Mouse (Mus musculus): ENCODE measurements at regions not wholly inside any gene's neighbourhood (a gene's known extent, or its start where the extent isn't known, plus 50 kb on each side); places are given as distances from the start of the nearest gene placed in this dataset.
"Not testable (repeated sequence)": the region's sequence is repeated elsewhere in the genome, so short reads cannot be mapped to it uniquely, and the experiment has no call there.

DNA sequence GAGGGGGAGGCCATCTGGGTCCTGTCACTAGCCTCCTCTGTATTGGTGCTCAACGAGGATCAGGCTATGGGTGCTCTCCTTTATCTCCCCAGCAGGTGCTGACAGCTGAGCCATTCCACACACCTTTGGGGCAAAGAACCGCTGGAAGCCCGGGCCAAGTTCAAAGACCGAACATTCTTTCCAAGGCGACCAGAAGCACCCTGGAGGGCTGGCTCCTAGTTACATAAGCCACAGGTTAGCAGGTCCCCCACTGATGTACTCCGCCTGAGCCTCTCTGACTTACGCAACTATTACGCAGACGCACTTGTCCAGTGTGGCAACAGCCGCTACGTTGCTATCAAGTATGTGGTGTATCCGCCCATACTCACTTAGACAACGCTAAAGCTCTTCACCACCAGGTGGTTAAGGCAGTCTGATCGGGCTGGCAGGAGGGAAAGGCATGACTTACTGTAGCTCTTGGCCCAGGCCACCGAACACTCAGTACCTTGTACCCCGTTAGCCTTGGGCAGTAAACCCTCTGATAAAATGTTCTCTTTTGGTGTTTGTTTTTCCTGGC is 69.2 kb downstream of the Gm33543 start:
- DNase-seq (ENCODE audit: low spot score in 2 of 2), result no peak

DNA sequence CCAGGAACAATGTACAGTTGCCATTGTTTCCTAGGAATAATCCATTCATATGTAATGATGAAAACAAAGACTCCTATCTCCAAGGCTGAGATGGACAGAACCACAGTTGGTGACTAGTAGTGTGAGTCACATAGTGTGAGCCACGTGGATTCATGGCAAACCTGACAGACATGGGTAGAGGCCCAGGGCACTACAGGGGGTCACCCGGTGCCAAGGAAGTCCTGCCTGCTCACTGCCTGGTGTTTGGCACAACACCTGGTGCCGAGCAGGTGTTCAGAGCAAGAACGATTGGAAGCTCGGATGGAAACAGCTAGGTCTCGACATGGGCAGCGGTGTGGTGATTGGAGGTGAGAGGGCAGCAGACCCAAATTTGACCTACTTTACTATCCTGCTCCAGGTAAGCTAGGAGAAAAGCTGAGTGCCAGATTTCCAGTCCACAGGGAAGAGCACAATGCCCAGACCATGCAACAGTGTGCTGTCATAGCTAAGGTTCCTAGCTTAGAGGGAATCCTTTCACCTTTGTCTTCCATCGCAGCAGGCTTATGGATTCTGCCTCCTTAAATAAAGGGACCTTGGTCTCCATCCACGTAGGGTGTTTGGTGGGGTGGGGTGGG is 69.8 kb downstream of the Gm33543 start:
- DNase-seq (ENCODE audit: low spot score in 2 of 2), result no peak

DNA sequence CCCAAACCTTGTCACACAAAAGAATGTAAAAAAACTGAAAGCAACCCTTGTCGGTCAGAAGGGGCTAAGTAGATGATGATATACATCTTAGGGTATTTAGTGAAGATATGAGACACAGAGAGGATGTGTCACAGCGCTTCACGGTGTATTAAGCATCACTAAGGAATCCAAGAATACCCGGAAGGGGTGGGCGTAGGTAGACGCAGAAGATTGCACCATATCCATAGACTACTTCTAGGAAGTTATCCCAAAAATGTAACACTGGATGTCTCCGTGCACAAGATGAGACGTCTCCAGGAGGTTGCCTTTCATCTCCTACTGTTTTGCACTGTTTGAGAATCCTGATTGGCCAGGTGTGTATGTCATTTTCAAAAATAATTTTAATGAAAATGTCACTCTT is 73.8 kb downstream of the Gm33543 start:
- DNase-seq (ENCODE audit: low spot score in 2 of 2), result no peak

DNA sequence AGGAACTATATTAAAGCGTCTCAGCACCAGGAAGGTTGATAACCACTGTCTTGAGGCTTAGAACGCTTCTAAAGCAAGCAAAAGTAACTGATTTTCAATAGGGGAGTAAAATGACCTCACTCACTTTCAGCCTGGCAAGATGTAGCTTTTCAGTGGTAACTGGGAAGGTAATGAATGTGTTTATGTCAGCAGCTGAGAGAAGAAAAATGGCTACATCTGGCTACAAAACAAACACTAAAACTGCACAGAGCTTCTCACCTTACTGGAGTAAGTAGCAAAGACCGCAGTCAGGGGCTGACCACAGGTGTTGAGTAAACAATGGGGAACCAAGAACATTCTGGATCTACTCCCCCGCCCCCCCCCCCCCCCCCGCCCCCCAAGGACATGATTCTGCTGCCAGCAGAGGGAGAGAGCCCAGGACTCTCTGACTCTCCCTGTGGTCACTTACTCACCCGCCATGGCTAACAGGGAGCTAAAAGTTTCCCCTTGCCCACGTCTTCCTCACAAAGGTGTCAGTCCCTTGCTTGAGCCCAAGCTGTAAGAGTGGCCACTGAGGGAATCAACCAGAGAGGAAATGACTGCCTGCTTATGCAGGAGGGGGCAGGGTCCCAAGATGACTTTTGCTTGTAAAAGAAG is 75.1 kb downstream of the Gm33543 start:
- DNase-seq (ENCODE audit: low spot score in 2 of 2), result no peak

DNA sequence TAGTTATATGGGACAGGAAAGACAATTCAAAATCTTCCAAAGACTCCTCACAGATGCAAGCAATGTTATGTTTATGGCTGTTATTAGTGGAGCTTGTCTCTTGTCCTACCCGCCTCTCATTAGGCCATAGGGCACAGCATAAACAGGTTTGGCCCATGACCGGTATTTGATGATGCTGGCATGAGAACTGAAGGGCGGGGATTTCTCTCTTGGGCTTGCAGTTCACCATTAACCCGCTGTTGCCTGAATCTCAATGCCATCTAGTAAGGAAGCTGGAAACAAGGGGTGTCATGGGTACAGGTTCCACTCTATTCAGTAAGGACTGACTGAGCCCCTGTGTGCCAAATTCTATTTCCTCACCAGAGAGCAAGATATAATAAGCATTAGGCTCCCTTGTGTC is 78.6 kb downstream of the Gm33543 start:
- DNase-seq (ENCODE audit: low spot score in 2 of 2), result no peak

DNA sequence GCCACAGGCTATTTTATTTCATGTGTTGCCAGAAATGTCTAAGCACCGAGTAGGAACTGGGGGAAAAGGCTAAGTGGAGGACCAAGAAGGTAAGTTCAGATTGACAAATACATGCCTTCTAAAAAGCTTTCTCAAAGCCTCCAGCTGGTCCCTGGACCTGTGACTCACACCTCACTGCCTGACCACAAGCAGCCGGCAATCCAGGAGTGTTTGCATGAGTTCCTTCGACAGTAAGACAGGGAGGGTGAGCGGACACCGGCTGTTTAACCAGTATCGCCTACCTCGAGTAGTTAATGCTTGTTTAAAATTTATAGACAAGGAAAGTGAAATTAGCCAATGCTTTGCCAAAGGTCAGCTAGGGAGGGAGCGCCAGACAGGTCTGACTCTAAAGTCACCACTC is 80.1 kb downstream of the Gm33543 start:
- no peak for DNase-seq (ENCODE audit: low spot score in 2 of 2)

DNA sequence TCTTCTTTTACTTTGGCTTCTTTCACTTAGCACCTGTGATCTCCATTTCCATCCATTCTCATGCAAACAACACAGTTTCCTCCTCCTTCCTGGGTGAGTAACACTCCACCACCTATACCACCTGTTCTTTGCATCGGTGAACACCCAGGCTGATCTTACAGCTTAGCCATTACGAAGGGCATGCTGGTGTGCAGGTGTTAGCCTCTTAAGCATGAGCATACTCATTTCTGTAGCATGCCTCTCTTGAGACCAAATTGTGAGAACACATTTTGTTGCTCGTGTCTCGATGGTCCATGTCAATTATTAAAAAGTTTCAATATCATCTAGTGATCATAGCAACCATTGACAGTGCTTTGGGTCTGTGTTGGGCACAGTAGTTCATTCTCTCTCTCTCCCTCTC is 80.8 kb downstream of the Gm33543 start:
- no peak for DNase-seq (ENCODE audit: low spot score in 2 of 2)

DNA sequence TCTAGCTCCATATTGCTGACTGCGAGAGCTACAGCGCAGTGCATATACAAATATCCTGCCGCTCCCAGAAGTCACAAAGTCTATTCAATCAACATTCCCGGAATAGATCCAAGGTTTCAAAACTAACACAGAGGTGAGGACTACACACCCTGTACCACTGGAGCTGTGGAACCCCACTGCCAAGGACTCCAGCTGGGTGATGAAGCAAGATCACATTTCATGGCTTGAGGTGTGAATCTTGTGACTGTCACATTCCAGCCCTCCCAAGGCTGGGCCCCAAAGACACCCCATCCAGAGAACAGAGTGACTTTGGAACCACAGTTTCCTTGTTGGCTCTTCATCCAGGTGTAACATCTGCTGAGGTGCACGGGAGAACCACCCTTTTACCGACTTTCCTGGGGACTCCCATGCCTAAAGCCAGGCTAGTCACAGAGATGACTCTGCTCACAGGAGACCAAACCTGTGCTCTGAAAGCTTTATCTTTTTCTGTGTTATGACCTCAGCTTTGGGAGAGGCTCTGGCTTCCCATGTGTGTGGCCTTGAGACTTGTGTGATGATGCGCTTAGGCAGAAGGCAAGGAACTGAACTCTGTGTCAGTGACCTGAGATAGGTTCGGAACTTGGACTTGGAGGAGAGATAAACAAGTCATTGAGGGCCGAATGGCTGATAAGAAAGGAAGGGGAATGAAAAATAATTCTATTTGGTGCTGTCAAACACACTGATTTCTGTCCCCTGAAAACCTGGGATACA is 82.4 kb downstream of the Gm33543 start:
- DNase-seq (ENCODE audit: low spot score in 2 of 2), result no peak

DNA sequence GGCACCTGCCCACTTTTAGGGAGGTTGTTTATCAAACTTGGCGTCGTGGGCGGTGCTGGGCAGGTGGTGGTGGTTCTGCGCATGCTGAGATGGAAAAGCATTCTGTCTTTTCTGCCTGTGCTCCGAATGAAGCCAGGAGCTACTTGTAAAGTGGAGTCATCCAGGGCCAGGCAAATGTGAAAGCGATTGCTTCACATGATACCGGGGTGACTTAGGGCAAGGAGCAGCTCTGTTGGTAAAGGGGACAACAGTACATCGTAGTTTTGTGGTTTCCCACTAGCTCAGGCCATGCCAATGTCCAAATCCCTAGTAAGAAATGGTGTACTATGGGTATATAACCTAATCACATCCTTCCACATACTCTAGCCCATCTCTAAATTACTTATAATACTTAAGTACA is 84.5 kb downstream of the Gm33543 start:
- DNase-seq (ENCODE audit: low spot score in 2 of 2), result no peak

DNA sequence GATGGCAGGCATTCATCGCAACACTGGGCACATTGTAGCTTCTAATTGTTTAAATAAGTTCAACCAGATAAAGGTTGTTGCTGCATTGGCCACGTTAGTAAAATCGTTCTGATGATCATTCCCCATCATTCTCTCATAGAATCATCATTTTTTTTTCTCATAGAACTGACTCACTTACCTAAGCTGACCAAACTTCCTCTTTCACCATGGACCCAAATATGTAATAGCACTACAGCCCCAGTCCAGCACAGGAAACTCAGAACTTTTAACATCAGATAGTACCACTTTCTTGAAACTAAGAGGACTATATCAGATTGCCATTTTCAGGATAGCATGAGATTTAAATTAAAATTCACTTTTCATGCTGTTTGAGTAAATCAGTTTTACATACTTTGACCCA is 82.2 kb upstream of the Anapc15-ps start:
- no peak for DNase-seq (ENCODE audit: low spot score in 2 of 2)

DNA sequence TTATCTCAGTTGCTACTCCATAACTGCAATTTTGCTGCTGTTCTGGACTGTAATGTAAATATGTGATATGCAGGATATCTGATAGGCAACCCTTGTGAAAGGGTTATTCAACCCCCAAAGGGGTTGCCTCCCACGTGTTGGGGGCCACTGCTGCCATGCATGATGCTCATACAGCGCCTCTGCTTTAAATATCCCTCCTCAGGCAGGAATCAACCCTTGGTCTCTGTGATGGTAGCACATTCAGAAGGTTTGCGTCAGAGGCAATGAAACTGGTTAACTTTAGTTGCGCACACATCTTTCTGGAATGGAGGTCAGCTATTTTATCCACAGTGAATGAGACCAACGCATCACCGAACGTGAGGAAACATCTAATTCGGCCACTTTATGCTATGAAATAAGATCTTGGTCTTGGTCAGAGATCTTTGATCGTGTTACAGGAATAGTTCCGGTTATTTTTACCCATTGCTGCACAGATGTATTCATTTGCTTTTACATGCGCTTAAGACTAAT is 80.2 kb upstream of the Anapc15-ps start:
- DNase-seq (ENCODE audit: low spot score in 2 of 2), result no peak

DNA sequence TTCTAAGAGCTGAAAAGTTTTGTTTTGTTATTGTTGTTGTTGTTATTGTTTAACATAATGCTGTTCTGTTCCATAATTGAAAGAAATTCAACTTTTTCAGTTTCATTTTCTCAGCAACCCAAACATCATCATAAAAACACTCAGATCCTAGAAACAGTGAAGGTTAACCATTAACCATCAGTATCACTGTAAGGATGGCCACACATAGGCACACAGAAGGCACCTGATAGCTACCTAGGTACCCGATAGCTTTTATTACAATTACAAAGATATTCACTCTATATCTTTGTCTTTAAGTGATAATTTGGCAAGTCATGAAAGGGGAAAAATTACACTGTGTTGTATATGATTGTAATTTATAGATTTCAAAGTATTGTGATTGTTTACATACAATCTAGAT is 75.1 kb upstream of the Anapc15-ps start:
- no peak for DNase-seq (ENCODE audit: low spot score in 2 of 2)

DNA sequence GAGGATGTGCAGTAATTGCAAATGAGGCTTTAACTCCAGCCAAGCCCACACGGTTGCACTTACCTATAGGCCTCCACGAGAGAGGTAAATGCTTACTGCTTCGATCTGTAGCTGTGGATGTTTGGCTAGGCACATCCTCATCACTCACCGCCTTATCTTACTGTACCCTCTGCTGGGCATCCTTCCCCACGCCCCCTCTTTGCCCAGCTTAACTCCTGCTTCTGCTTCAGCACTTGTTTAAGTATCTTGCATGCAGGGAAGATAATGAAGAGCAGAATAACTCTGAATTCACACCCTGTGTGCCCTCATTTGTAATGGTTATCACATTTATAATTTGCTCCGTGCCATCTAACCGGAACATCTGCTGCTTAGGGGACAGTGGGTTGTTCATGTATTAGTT is 74.7 kb upstream of the Anapc15-ps start:
- no peak for DNase-seq (ENCODE audit: low spot score in 2 of 2)

DNA sequence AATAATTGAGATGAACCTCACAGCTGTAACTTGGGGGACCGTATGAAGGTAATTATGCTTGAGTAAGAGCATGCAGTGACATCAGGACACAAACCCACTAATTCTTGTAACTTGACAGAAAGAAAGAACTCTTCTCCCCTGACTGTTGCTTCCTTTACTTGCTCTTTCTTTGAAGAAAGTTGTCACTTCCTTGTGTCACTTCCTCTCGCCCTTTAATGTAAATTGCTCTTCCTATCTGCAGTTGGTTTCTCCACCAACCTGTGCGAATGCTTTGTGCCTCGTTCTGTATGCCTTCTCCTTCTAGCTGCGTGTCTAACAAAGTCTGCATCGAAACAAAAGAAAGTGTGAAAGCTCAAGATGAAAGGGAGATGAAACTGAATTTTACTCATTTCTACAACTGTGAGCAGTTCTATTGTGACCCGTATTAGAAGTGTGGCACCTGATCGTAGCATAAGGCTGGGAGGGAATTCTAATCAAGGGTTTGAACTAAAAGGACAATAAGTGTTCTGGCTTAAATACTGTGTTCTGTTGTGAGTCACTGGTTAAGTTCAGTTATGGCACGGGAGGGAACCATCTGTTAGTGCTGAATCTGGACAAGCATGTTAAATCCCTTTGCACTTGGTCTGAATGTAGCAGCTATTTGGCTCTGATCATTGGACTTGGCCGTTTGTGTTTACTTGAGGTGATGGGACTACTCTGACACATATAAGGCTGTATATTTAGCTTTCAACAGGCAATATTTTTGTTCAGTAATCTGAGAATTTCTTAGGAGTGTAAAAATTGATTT is 72.8 kb upstream of the Anapc15-ps start:
- no peak for DNase-seq (ENCODE audit: low spot score in 2 of 2)

DNA sequence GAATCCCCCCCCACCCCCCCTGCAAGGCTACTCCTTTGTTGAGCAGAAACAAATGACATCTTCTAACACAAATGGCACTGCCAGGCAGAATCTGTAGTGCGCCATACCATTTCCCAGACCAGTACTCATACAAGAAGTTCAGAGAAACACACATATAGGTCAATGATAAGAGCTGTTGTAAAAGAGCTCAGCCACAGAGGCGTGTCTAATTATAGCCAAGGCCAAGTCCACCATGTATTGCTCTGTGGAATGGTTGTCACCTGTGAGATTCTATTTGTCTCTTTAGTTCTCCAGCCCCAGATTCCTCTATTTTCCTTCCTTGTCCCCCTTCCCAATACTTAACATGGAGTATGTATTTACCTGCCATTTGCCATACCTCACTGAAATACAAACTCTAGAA is 72.0 kb upstream of the Anapc15-ps start:
- no peak for DNase-seq (ENCODE audit: low spot score in 2 of 2)

DNA sequence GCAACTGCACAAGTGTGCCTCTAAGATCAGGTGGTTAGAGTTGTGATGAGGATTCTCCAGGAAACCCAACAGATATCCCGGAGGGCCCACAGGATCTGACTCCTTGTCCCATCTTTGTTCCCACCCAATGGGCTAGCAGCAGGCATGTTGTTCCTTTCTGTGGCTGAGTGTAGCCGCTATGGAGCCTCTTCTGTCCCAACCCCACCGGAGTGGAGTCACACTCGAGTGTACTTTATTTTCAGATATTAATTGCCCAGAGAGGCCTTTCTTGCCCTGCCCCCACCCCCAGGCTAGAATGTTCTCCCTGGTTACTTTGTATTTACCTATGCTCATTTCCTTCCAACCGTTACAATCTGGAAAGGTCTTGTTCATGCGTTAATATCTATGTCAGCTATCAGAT is 70.4 kb upstream of the Anapc15-ps start:
- no peak for DNase-seq (ENCODE audit: low spot score in 2 of 2)

DNA sequence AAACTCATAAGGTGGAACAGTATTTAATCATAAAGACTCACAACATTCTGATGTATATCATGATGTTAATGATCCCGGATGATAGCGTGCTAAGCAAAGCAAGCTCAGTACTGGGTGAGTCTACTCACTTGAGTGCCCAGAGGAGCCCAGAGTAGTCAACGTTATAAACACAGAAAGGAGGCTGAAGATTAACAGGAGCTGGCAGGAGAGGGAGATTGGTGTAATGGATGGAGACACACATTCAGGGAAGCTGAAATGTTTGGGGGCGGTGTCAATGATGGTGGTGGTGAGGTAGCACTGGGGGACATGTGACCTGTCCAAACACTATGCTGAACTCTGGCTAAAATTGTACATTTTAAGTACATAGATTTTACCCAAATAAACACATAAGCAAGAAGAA is 66.2 kb upstream of the Anapc15-ps start:
- no peak for DNase-seq (ENCODE audit: low spot score in 2 of 2)

DNA sequence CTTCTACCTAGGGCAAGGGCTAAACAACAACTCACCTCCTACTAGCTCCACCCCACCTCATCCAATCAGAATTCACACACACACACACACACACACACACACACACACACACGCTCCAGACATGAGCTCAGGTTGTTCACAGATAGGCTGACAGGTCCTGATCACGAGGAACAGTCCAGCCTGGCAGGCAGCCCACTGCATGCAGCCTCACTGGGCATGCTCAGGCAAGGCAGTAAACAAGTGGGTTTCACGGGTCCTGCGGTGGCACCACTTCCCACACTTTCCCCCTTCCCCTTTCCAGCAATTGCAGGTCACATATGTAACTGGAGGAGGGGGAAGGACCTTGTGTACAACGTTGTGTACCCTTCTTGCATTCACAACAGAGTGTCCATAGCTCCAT is 63.5 kb upstream of the Anapc15-ps start:
- DNase-seq (ENCODE audit: low spot score in 2 of 2), result not testable (repeated sequence)

DNA sequence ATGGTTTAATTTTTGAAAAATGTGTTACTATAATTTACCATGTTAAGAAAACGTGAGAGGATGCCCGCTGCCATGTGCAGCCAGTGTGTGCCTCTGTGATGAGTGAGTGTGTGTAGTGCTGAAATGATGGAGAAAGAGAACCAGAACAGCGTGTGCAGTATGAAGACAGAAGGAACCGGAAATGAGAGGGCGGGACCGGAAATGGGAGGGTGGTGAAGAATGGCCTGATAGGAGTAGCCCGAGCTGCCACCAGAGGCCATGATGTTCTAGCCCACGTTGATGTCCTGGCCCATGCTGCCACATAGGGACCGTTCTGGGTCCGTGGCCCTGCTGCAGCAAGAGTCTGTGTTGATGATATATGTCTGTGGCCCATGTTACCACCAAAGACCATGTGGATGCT is 57.8 kb upstream of the Anapc15-ps start:
- no peak for DNase-seq (ENCODE audit: low spot score in 2 of 2)

DNA sequence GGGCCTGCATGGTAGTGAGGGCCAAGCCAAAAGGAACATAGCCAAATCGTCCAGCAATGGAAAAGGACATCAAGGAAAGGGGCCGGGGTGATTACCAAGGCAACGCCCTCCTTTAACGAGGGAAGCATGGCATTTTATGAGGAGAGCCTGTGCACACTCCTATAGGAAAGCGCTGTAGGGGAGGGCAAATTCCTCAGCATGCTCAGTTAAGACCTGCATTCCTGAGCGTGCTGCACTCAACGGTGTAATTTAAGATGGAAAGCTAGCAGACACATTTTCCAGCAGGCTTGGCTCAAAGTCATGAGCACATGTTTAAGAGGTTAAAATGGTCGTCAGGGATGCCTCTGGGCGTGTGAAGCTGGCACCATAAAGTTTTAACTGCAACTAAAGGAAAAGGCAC is 56.6 kb upstream of the Anapc15-ps start:
- DNase-seq (ENCODE audit: low spot score in 2 of 2), result no peak

DNA sequence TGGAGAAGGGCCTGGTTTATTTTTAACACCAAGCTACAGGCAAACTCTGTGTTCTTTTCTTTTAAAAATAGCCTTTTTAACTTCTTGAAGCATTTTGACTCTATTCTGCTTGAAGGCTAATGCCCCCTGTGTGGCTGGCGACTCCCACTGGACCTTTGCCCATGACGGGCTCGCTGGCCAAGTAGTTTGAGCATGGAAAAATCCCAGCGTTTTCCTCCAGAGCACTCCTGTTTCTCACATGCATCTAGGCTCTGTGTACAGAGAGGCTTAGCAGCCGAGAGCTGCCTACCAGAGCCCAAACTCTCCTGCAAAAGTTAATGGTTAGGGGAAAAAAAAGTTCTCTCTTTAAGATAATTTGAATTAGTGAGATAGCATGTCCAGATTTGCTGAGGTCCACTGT is 52.7 kb upstream of the Anapc15-ps start:
- DNase-seq (ENCODE audit: low spot score in 2 of 2), result peak in 1 of 2 experiments; percentile 46

DNA sequence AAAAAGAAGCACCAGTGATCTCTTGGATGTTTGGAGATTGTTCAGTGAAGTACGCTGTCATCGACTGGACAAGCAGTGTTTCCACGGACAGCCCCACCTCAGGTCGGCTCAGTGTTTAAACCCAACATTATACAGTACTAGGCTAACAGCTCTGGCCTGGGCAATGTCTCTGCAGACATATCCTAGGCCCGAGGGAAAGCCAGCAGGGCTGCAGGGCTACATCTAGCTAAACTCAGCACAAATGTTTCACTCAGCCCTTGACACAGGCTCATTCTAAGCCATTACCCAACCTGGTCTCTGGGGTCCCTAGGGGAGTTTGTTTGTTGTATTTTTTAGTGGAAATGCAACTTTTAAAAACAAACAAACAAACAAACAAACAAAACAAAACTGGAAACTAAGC is 52.1 kb upstream of the Anapc15-ps start:
- DNase-seq (ENCODE audit: low spot score in 2 of 2), result no peak
